14 mouse cellular contexts compared by ENCODE assay signal in genomic region chr5:42272001-42272400, GRCm38 (mm10).
DNase-seq lines count a peak whose midpoint lies in the region; ATAC-seq and TF ChIP-seq lines count a peak whose summit lies in the region.
"Had no signal": no experiment of that assay in that cellular context is flagged by ENCODE, and none has a peak within 500 bp of the region (broad histone marks: within the 10 kb centered on the region; RNA-seq: fewer than 3 reads in every experiment).

No protein-coding gene starts in this region.

- TF ChIP-seq POLR2A in thymus, adult 2 months (IDR thresholded peaks at IDR 0.05; ENCODE audit: control insufficient read depth, extremely low read depth, insufficient read depth, low read length, poor library complexity), result no peak

- H3K4me2 ChIP-seq in lung, postnatal 0 days (replicated peaks; ENCODE audit: low read depth, low read length), result no peak overlapping the region
- H3K4me2 ChIP-seq: embryonic facial prominence, embryonic 13.5 days; forebrain, embryonic 15.5 days; kidney, embryonic 15.5 days had no signal

- H3K9ac ChIP-seq in lung, postnatal 0 days (replicated peaks; ENCODE audit: low read depth), result no peak overlapping the region
- H3K9ac ChIP-seq: embryonic facial prominence, embryonic 13.5 days; forebrain, embryonic 15.5 days; kidney, embryonic 15.5 days; liver, postnatal 0 days had no signal

- no peaks in the 10 kb centered on the region for H3K4me1 ChIP-seq in thymus, adult 2 months (replicated peaks; ENCODE audit: control insufficient read depth, insufficient read depth, low read length)
- no peaks in the 10 kb centered on the region for H3K4me1 ChIP-seq in lung, postnatal 0 days (ENCODE audit: insufficient read depth, low read depth, low read length)
- H3K4me1 ChIP-seq: embryonic facial prominence, embryonic 13.5 days; kidney, embryonic 15.5 days had no signal

- H3K27ac ChIP-seq in left cerebral cortex, adult 2 months, result peak overlapping the region; percentile 87
- H3K27ac ChIP-seq in thymus, adult 2 months (ENCODE audit: control insufficient read depth, insufficient read depth, low read length), result no peak overlapping the region
- H3K27ac ChIP-seq in lung, postnatal 0 days (ENCODE audit: low read length), result no peak overlapping the region
- H3K27ac ChIP-seq: embryonic facial prominence, embryonic 13.5 days; forebrain, embryonic 15.5 days; kidney, embryonic 15.5 days had no signal

- TF ChIP-seq CTCF in left cerebral cortex, adult 2 months (IDR thresholded peaks at IDR 0.05), result no peak
- TF ChIP-seq CTCF in thymus, adult 2 months (IDR thresholded peaks at IDR 0.05; ENCODE audit: borderline replicate concordance, control insufficient read depth, extremely low read depth, insufficient read depth, low read length, poor library complexity), result no peak
- TF ChIP-seq CTCF in lung, postnatal 0 days (IDR thresholded peaks at IDR 0.05), result no peak

- H3K9me3 ChIP-seq in lung, postnatal 0 days (ENCODE audit: low read length), result no peaks in the 10 kb centered on the region
- H3K9me3 ChIP-seq: embryonic facial prominence, embryonic 13.5 days; forebrain, embryonic 15.5 days; kidney, embryonic 15.5 days had no signal

- no peaks in the 10 kb centered on the region for H3K36me3 ChIP-seq in thymus, adult 2 months (ENCODE audit: control insufficient read depth, insufficient read depth, low read length)
- H3K36me3 ChIP-seq in lung, postnatal 0 days (ENCODE audit: insufficient read depth, low read length), result no peaks in the 10 kb centered on the region
- H3K36me3 ChIP-seq: embryonic facial prominence, embryonic 13.5 days; forebrain, embryonic 15.5 days; kidney, embryonic 15.5 days had no signal

- WGBS in thymus, adult 2 months, result 93% methylated on average over 4 of the region's 4 CpGs
- WGBS in lung, postnatal 0 days, result 82% methylated on average over 4 of the region's 4 CpGs

- H3K4me3 ChIP-seq in left cerebral cortex, adult 2 months, result no peak overlapping the region
- no peak overlapping the region for H3K4me3 ChIP-seq in thymus, adult 2 months (ENCODE audit: control insufficient read depth, insufficient read depth, low read length)
- H3K4me3 ChIP-seq in lung, postnatal 0 days (ENCODE audit: low read depth, low read length), result no peak overlapping the region
- H3K4me3 ChIP-seq: embryonic facial prominence, embryonic 13.5 days; forebrain, embryonic 15.5 days; kidney, embryonic 15.5 days; myocyte had no signal

- no peak for TF ChIP-seq EP300 in lung, postnatal 0 days (IDR thresholded peaks at IDR 0.05)

- peak; percentile 83 for DNase-seq in right cerebral cortex, adult 18-20 months
- DNase-seq in right cerebral cortex, postnatal 14 days, result no peak
- peak; percentile 57 to 65 for DNase-seq in cerebellum, postnatal 25 days
- DNase-seq in left cerebral cortex, adult 2 months (ENCODE audit: extremely low spot score in 1 of 2, low spot score in 2 of 2), result peak; percentile 35 to 50
- peak; percentile 95 for DNase-seq in telencephalon, adult 2 months (ENCODE audit: low read depth, low spot score)
- no peak for DNase-seq in thymus, adult 2 months
- DNase-seq in lung, postnatal 0 days (ENCODE audit: low spot score), result no peak
- DNase-seq: adrenal gland, adult 8-10 months; heart, adult 18-20 months; liver, postnatal 0 days had no signal

- no peak for ATAC-seq in lung, postnatal 0 days
- ATAC-seq: forebrain, embryonic 15.5 days; liver, postnatal 0 days had no signal

- intact Hi-C loops in left cerebral cortex, adult 2 months (cut with DNase I), result loop anchor here (1.0 to 10.0 kb wide), 5 partner anchors 33 to 963 kb away; partner anchors contain the start of gene Cpeb2

- H3K27me3 ChIP-seq in thymus, adult 2 months (ENCODE audit: control insufficient read depth, insufficient read depth, low read length), result no peaks in the 10 kb centered on the region
- no peaks in the 10 kb centered on the region for H3K27me3 ChIP-seq in lung, postnatal 0 days (replicated peaks; ENCODE audit: insufficient read depth, low read length)
- H3K27me3 ChIP-seq: embryonic facial prominence, embryonic 13.5 days; forebrain, embryonic 15.5 days; kidney, embryonic 15.5 days had no signal

Comparison
In these comparisons a context has a peak if more than half of its experiments do, and no peak if none do; other contexts are left out.
1. DNase-seq: peak in right cerebral cortex, adult 18-20 months (single experiment), cerebellum, postnatal 25 days (2 of 2), left cerebral cortex, adult 2 months (2 of 2) and telencephalon, adult 2 months (single experiment); none in right cerebral cortex, postnatal 14 days (single experiment), thymus, adult 2 months (single experiment) and lung, postnatal 0 days (single experiment).